Mouse (Mus musculus): ENCODE results near the gene Nuak2. TPM values are rescaled to one million over a fixed set of nuclear protein-coding genes. Genes with fewer than 3 reads are reported as not detected.

Nuak2 gene
- polyA plus RNA-seq, 1 experiment from 2014 or later, result 1.2 TPM

DNA sequence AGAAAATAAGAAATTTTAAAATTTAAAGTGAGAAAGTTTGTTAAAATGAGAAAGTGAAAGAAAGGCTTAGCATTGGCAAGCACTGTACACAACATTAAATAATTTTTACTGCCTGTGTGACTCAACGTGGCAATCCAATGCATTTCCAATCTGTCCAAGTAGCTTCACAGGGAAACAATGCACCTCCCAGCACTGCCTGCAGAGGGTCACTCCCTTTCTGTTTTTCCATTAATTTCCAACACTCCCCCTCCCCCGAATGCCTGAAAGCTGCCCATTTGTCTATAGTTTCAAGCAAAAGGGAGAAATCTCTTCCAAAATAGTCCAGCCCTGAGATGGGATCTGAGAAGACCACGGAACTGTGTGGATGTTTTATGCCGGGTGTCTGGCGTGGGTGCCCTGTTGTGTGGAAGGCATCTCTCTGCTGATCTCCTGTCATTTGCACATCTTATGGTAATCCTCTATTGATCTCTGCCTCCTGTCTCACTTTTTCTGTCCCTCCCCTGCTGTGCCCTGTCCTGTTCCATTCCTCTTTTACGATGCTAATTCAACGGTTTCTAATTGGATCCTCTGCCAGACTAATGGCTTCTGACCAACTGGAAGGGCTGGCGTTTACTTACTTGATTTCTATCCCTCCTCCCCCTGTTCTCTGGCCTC lies 34.3 kb upstream of the Nuak2 start:
- 31% methylated on average over 8 of the region's 8 CpGs for WGBS

GRCm38 (mm10) chr1:132282177-132282536 lies 33.8 kb upstream of the Nuak2 start:
- 83% methylated on average over 2 of the region's 2 CpGs for WGBS
- DNase-seq (ENCODE audit: low spot score), result no peak
- H3K4me2 ChIP-seq, result no peak overlapping the region
- no peak overlapping the region for H3K4me3 ChIP-seq (ENCODE audit: low read depth, low read length)
- H3K9me3 ChIP-seq (ENCODE audit: control insufficient read depth, low read length), result no peaks in the 10 kb centered on the region
- H3K27ac ChIP-seq (ENCODE audit: low read depth, low read length), result no peak overlapping the region
- H3K36me3 ChIP-seq (ENCODE audit: control insufficient read depth, insufficient read depth, low read length), result no peaks in the 10 kb centered on the region
- ATAC-seq (replicated peaks; ENCODE audit: low FRiP score), result no peak
- H3K27me3 ChIP-seq (replicated peaks; ENCODE audit: control insufficient read depth, insufficient read depth, low read length), result no peaks in the 10 kb centered on the region; the same call in 1 of the 2 replicates
- no peak overlapping the region for H3K9ac ChIP-seq (ENCODE audit: low read depth, low read length)
- H3K4me1 ChIP-seq (replicated peaks; ENCODE audit: control insufficient read depth, insufficient read depth, low read length), result no peaks in the 10 kb centered on the region

More for the DNA sequence above, 34.3 kb upstream of the Nuak2 start:
- DNase-seq (ENCODE audit: low spot score) (no peak), ATAC-seq (replicated peaks; ENCODE audit: low FRiP score) (no peak)
- Histone ChIP-seq H3K36me3 (ENCODE audit: control insufficient read depth, insufficient read depth, low read length) (no peaks in the 10 kb centered on the region), H3K27me3 (replicated peaks; ENCODE audit: control insufficient read depth, insufficient read depth, low read length) (no peaks in the 10 kb centered on the region; the same call in 1 of the 2 replicates), H3K9ac (ENCODE audit: low read depth, low read length) (no peak overlapping the region), H3K9me3 (ENCODE audit: control insufficient read depth, low read length) (no peaks in the 10 kb centered on the region), H3K4me1 (replicated peaks; ENCODE audit: control insufficient read depth, insufficient read depth, low read length) (no peaks in the 10 kb centered on the region), H3K27ac (ENCODE audit: low read depth, low read length) (no peak overlapping the region), H3K4me2 (no peak overlapping the region), H3K4me3 (ENCODE audit: low read depth, low read length) (no peak overlapping the region)

GRCm38 (mm10) chr1:132283018-132283417 lies 32.9 kb upstream of the Nuak2 start:
- DNase-seq (ENCODE audit: low spot score) (no peak), ATAC-seq (replicated peaks; ENCODE audit: low FRiP score) (no peak)
- Histone ChIP-seq H3K4me1 (replicated peaks; ENCODE audit: control insufficient read depth, insufficient read depth, low read length) (no peaks in the 10 kb centered on the region), H3K9ac (ENCODE audit: low read depth, low read length) (no peak overlapping the region), H3K4me3 (ENCODE audit: low read depth, low read length) (no peak overlapping the region), H3K27ac (ENCODE audit: low read depth, low read length) (no peak overlapping the region), H3K9me3 (ENCODE audit: control insufficient read depth, low read length) (no peaks in the 10 kb centered on the region), H3K27me3 (replicated peaks; ENCODE audit: control insufficient read depth, insufficient read depth, low read length) (peaks cover 2% of the 10 kb centered on the region; the same call in 1 of the 2 replicates), H3K36me3 (ENCODE audit: control insufficient read depth, insufficient read depth, low read length) (no peaks in the 10 kb centered on the region), H3K4me2 (no peak overlapping the region)
- WGBS, result 78% methylated on average over 13 of the region's 13 CpGs

DNA sequence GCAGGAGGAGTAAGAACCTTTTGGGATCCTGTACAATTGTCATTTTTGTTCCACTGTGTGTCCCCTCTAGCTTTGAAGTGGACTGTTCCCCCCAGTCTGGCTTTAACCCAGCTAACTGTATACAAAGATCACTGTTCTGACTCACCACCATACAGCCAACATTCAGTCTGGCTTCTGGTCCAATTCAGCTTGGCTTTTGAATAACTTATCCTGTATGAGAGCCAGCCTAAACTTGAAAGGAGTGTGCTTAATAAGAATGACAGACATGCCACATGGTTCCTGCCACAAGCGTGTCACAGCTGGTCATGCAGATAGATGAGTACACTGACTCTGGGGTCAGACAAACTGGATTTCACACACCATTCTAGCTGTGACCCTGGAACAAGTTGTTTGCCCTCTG lies 29.2 kb upstream of the Nuak2 start:
- no peak overlapping the region for H3K9ac ChIP-seq (ENCODE audit: low read depth, low read length)
- peaks cover 3% of the 10 kb centered on the region; the same call in 1 of the 2 replicates for H3K4me1 ChIP-seq (replicated peaks; ENCODE audit: control insufficient read depth, insufficient read depth, low read length)
- peaks cover 5% of the 10 kb centered on the region; the same call in 1 of the 2 replicates for H3K27me3 ChIP-seq (replicated peaks; ENCODE audit: control insufficient read depth, insufficient read depth, low read length)
- WGBS, result 78% methylated on average over 1 of the region's 1 CpGs
- H3K27ac ChIP-seq (ENCODE audit: low read depth, low read length), result no peak overlapping the region
- no peak overlapping the region for H3K4me3 ChIP-seq (ENCODE audit: low read depth, low read length)
- no peak overlapping the region for H3K4me2 ChIP-seq
- no peaks in the 10 kb centered on the region for H3K9me3 ChIP-seq (ENCODE audit: control insufficient read depth, low read length)
- no peaks in the 10 kb centered on the region for H3K36me3 ChIP-seq (ENCODE audit: control insufficient read depth, insufficient read depth, low read length)
- ATAC-seq (replicated peaks; ENCODE audit: low FRiP score) (no peak), DNase-seq (ENCODE audit: low spot score) (no peak)

GRCm38 (mm10) chr1:132287445-132287844 lies 28.5 kb upstream of the Nuak2 start:
- Histone ChIP-seq H3K27me3 (replicated peaks; ENCODE audit: control insufficient read depth, insufficient read depth, low read length) (peaks cover 6% of the 10 kb centered on the region; the same call in 1 of the 2 replicates), H3K9me3 (ENCODE audit: control insufficient read depth, low read length) (no peaks in the 10 kb centered on the region), H3K4me2 (no peak overlapping the region), H3K27ac (ENCODE audit: low read depth, low read length) (no peak overlapping the region), H3K9ac (ENCODE audit: low read depth, low read length) (no peak overlapping the region), H3K36me3 (ENCODE audit: control insufficient read depth, insufficient read depth, low read length) (no peaks in the 10 kb centered on the region), H3K4me3 (ENCODE audit: low read depth, low read length) (no peak overlapping the region), H3K4me1 (replicated peaks; ENCODE audit: control insufficient read depth, insufficient read depth, low read length) (peaks cover 10% of the 10 kb centered on the region)
- ATAC-seq (replicated peaks; ENCODE audit: low FRiP score), result no peak
- no peak for DNase-seq (ENCODE audit: low spot score)
- WGBS, result 69% methylated on average over 2 of the region's 2 CpGs

DNA sequence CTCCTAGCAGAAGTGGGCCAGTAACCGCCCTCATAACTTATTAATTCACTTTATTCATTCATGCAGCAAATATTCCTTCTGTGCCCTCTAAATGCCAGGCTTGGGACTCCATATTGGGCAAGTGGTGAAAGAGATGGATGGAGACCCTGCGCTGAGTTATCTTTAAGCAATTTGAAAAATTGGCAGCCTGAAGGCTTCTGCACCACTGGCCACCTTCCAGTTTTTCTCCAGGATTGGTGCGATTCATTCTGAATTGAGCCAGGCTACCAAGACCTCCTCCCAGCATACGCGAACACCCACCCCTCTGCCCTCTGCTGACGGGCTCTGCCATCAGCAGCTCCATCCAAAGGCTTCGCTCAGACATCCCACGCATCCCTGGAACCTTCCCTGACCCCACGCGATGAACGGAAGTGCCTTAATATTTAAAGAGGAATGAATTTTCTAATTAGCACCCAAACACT lies 27.9 kb upstream of the Nuak2 start:
- DNase-seq (ENCODE audit: low spot score) (no peak), ATAC-seq (replicated peaks; ENCODE audit: low FRiP score) (no peak)
- H3K36me3 ChIP-seq (ENCODE audit: control insufficient read depth, insufficient read depth, low read length), result no peaks in the 10 kb centered on the region
- WGBS, result 24% methylated on average over 11 of the region's 11 CpGs
- H3K9me3 ChIP-seq (ENCODE audit: control insufficient read depth, low read length), result no peaks in the 10 kb centered on the region
- no peak overlapping the region for H3K27ac ChIP-seq (ENCODE audit: low read depth, low read length)
- no peak overlapping the region for H3K4me3 ChIP-seq (ENCODE audit: low read depth, low read length)
- H3K4me2 ChIP-seq, result no peak overlapping the region
- peaks cover 10% of the 10 kb centered on the region for H3K4me1 ChIP-seq (replicated peaks; ENCODE audit: control insufficient read depth, insufficient read depth, low read length)
- H3K9ac ChIP-seq (ENCODE audit: low read depth, low read length), result no peak overlapping the region
- peaks cover 6% of the 10 kb centered on the region; the same call in 1 of the 2 replicates for H3K27me3 ChIP-seq (replicated peaks; ENCODE audit: control insufficient read depth, insufficient read depth, low read length)

DNA sequence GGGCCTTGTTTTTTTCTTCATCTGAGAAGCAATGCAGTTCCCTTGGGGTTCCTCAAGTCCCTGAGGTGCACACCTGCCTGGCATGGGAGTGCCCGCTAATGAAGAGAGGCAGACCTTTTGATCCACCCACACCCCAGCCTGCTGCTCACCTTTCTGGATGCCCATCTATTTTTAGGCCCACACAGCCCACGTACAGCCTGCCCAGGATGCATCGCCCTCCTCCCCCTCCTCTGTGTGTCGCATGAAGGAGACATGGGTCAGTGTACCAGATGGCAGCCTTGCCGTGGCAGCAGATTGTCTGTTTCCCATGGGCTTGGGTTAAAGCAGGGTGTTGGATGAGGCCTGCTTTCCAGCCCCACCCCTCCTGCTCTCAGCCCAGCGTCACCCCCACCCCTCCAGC lies 26.0 kb upstream of the Nuak2 start:
- peaks cover 10% of the 10 kb centered on the region for H3K4me1 ChIP-seq (replicated peaks; ENCODE audit: control insufficient read depth, insufficient read depth, low read length)
- DNase-seq (ENCODE audit: low spot score) (no peak), ATAC-seq (replicated peaks; ENCODE audit: low FRiP score) (no peak)
- no peaks in the 10 kb centered on the region for H3K36me3 ChIP-seq (ENCODE audit: control insufficient read depth, insufficient read depth, low read length)
- H3K9ac ChIP-seq (ENCODE audit: low read depth, low read length), result no peak overlapping the region
- no peak overlapping the region for H3K4me3 ChIP-seq (ENCODE audit: low read depth, low read length)
- H3K27me3 ChIP-seq (replicated peaks; ENCODE audit: control insufficient read depth, insufficient read depth, low read length), result peaks cover 9% of the 10 kb centered on the region; the same call in 1 of the 2 replicates
- no peaks in the 10 kb centered on the region for H3K9me3 ChIP-seq (ENCODE audit: control insufficient read depth, low read length)
- no peak overlapping the region for H3K4me2 ChIP-seq
- H3K27ac ChIP-seq (ENCODE audit: low read depth, low read length), result no peak overlapping the region
- 84% methylated on average over 6 of the region's 6 CpGs for WGBS

- Histone ChIP-seq H3K9ac (ENCODE audit: low read depth, low read length) (no peak overlapping the region), H3K27ac (ENCODE audit: low read depth, low read length) (no peak overlapping the region), H3K4me3 (ENCODE audit: low read depth, low read length) (no peak overlapping the region), H3K9me3 (ENCODE audit: control insufficient read depth, low read length) (no peaks in the 10 kb centered on the region), H3K4me2 (no peak overlapping the region), H3K4me1 (replicated peaks; ENCODE audit: control insufficient read depth, insufficient read depth, low read length) (peaks cover 10% of the 10 kb centered on the region), H3K27me3 (replicated peaks; ENCODE audit: control insufficient read depth, insufficient read depth, low read length) (peaks cover 12% of the 10 kb centered on the region; the same call in 1 of the 2 replicates), H3K36me3 (ENCODE audit: control insufficient read depth, insufficient read depth, low read length) (no peaks in the 10 kb centered on the region)
- 53% methylated on average over 11 of the region's 11 CpGs for WGBS
- no peak for DNase-seq (ENCODE audit: low spot score)
- ATAC-seq (replicated peaks; ENCODE audit: low FRiP score), result no peak
Measured at GRCm38 (mm10) chr1:132290921-132291675, 24.8 kb upstream of the Nuak2 start.
